41 mouse cellular contexts compared by ENCODE assay signal in genomic region chr10:130004104-130004503, GRCm38 (mm10). TPM values are rescaled to one million over a fixed set of nuclear protein-coding genes. Genes with fewer than 3 reads are reported as not detected.
"Had no signal": no experiment of that assay in that cellular context is flagged by ENCODE, and none has a peak within 500 bp of the region (broad histone marks: within the 10 kb centered on the region; RNA-seq: fewer than 3 reads in every experiment).

No protein-coding gene starts in this region.

RNA-seq across cellular contexts. Expression of gene Olfr820, which starts 8.3 kb away (rescaled TPM):
- total RNA-seq: heart, postnatal 10 days; heart, postnatal 14 days; heart, postnatal 25 days; heart, postnatal 36 days; heart, postnatal 4 days; hematopoietic stem cell, adult 5-6 weeks; hindbrain, postnatal 0 days; layer of hippocampus, adult 18-20 months; layer of hippocampus, adult 2 months; layer of hippocampus, adult 8-10 months; layer of hippocampus, postnatal 10 days; layer of hippocampus, postnatal 14 days; layer of hippocampus, postnatal 25 days; layer of hippocampus, postnatal 36 days; left cerebral cortex, adult 18-20 months; left cerebral cortex, adult 2 months; left cerebral cortex, adult 8-10 months had no signal
- polyA plus RNA-seq: heart, embryonic 12.5 days; heart, embryonic 13.5 days; heart, embryonic 14.5 days; heart, embryonic 15.5 days; heart, embryonic 16.5 days; heart, postnatal 0 days; hindbrain, embryonic 10.5 days; hindbrain, embryonic 11.5 days; hindbrain, embryonic 12.5 days; hindbrain, embryonic 13.5 days; hindbrain, embryonic 14.5 days; hindbrain, embryonic 15.5 days; hindbrain, embryonic 16.5 days; hindbrain, postnatal 0 days; inflammation-experienced regulatory T-cells, adult 6 months; intestine, embryonic 14.5 days; intestine, embryonic 15.5 days; intestine, embryonic 16.5 days; intestine, postnatal 0 days; kidney, adult 2 months; kidney, embryonic 14.5 days; kidney, embryonic 15.5 days; kidney, embryonic 16.5 days; kidney, postnatal 0 days; large intestine, adult 2 months had no signal

RNA-seq across cellular contexts. Expression of gene Gm10310, which starts 19.2 kb away (rescaled TPM):
- total RNA-seq: heart, postnatal 10 days; heart, postnatal 14 days; heart, postnatal 25 days; heart, postnatal 36 days; heart, postnatal 4 days; hematopoietic stem cell, adult 5-6 weeks; hindbrain, postnatal 0 days; layer of hippocampus, adult 18-20 months; layer of hippocampus, adult 2 months; layer of hippocampus, adult 8-10 months; layer of hippocampus, postnatal 10 days; layer of hippocampus, postnatal 14 days; layer of hippocampus, postnatal 25 days; layer of hippocampus, postnatal 36 days; left cerebral cortex, adult 18-20 months; left cerebral cortex, adult 2 months; left cerebral cortex, adult 8-10 months had no signal
- polyA plus RNA-seq: heart, embryonic 12.5 days; heart, embryonic 13.5 days; heart, embryonic 14.5 days; heart, embryonic 15.5 days; heart, embryonic 16.5 days; heart, postnatal 0 days; hindbrain, embryonic 10.5 days; hindbrain, embryonic 11.5 days; hindbrain, embryonic 12.5 days; hindbrain, embryonic 13.5 days; hindbrain, embryonic 14.5 days; hindbrain, embryonic 15.5 days; hindbrain, embryonic 16.5 days; hindbrain, postnatal 0 days; intestine, embryonic 14.5 days; intestine, embryonic 15.5 days; intestine, embryonic 16.5 days; intestine, postnatal 0 days; kidney, adult 2 months; kidney, embryonic 14.5 days; kidney, embryonic 15.5 days; kidney, embryonic 16.5 days; kidney, postnatal 0 days; large intestine, adult 2 months had no signal

RNA-seq across cellular contexts. Expression of gene Olfr821, which starts 26.0 kb away (rescaled TPM):
- total RNA-seq: heart, postnatal 10 days; heart, postnatal 14 days; heart, postnatal 25 days; heart, postnatal 36 days; heart, postnatal 4 days; hematopoietic stem cell, adult 5-6 weeks; hindbrain, postnatal 0 days; layer of hippocampus, adult 18-20 months; layer of hippocampus, adult 2 months; layer of hippocampus, postnatal 10 days; layer of hippocampus, postnatal 14 days; layer of hippocampus, postnatal 25 days; layer of hippocampus, postnatal 36 days; left cerebral cortex, adult 18-20 months; left cerebral cortex, adult 2 months; left cerebral cortex, adult 8-10 months had no signal
- polyA plus RNA-seq: heart, embryonic 12.5 days; heart, embryonic 13.5 days; heart, embryonic 14.5 days; heart, embryonic 15.5 days; heart, embryonic 16.5 days; heart, postnatal 0 days; hindbrain, embryonic 10.5 days; hindbrain, embryonic 11.5 days; hindbrain, embryonic 12.5 days; hindbrain, embryonic 13.5 days; hindbrain, embryonic 14.5 days; hindbrain, embryonic 15.5 days; hindbrain, embryonic 16.5 days; hindbrain, postnatal 0 days; inflammation-experienced regulatory T-cells, adult 6 months; intestine, embryonic 14.5 days; intestine, embryonic 15.5 days; intestine, embryonic 16.5 days; intestine, postnatal 0 days; kidney, adult 2 months; kidney, embryonic 14.5 days; kidney, embryonic 15.5 days; kidney, embryonic 16.5 days; kidney, postnatal 0 days; large intestine, adult 2 months had no signal

RNA-seq across cellular contexts. Expression of gene Olfr247, which starts 28.2 kb away (rescaled TPM):
- total RNA-seq: heart, postnatal 10 days; heart, postnatal 14 days; heart, postnatal 25 days; heart, postnatal 36 days; heart, postnatal 4 days; hematopoietic stem cell, adult 5-6 weeks; hindbrain, postnatal 0 days; layer of hippocampus, adult 18-20 months; layer of hippocampus, adult 2 months; layer of hippocampus, adult 8-10 months; layer of hippocampus, postnatal 10 days; layer of hippocampus, postnatal 14 days; layer of hippocampus, postnatal 25 days; layer of hippocampus, postnatal 36 days; left cerebral cortex, adult 18-20 months; left cerebral cortex, adult 2 months; left cerebral cortex, adult 8-10 months had no signal
- polyA plus RNA-seq: heart, embryonic 12.5 days; heart, embryonic 13.5 days; heart, embryonic 14.5 days; heart, embryonic 15.5 days; heart, embryonic 16.5 days; heart, postnatal 0 days; hindbrain, embryonic 10.5 days; hindbrain, embryonic 11.5 days; hindbrain, embryonic 12.5 days; hindbrain, embryonic 13.5 days; hindbrain, embryonic 14.5 days; hindbrain, embryonic 15.5 days; hindbrain, embryonic 16.5 days; hindbrain, postnatal 0 days; inflammation-experienced regulatory T-cells, adult 6 months; intestine, embryonic 14.5 days; intestine, embryonic 15.5 days; intestine, embryonic 16.5 days; intestine, postnatal 0 days; kidney, adult 2 months; kidney, embryonic 14.5 days; kidney, embryonic 15.5 days; kidney, embryonic 16.5 days; kidney, postnatal 0 days; large intestine, adult 2 months had no signal

RNA-seq across cellular contexts. Expression of gene Olfr819, which starts 37.0 kb away (rescaled TPM):
- total RNA-seq: heart, postnatal 10 days; heart, postnatal 14 days; heart, postnatal 25 days; heart, postnatal 36 days; heart, postnatal 4 days; hematopoietic stem cell, adult 5-6 weeks; hindbrain, postnatal 0 days; layer of hippocampus, adult 18-20 months; layer of hippocampus, adult 2 months; layer of hippocampus, adult 8-10 months; layer of hippocampus, postnatal 10 days; layer of hippocampus, postnatal 14 days; layer of hippocampus, postnatal 25 days; layer of hippocampus, postnatal 36 days; left cerebral cortex, adult 18-20 months; left cerebral cortex, adult 2 months; left cerebral cortex, adult 8-10 months had no signal
- polyA plus RNA-seq: heart, embryonic 12.5 days; heart, embryonic 13.5 days; heart, embryonic 14.5 days; heart, embryonic 15.5 days; heart, embryonic 16.5 days; heart, postnatal 0 days; hindbrain, embryonic 10.5 days; hindbrain, embryonic 11.5 days; hindbrain, embryonic 12.5 days; hindbrain, embryonic 13.5 days; hindbrain, embryonic 14.5 days; hindbrain, embryonic 15.5 days; hindbrain, embryonic 16.5 days; hindbrain, postnatal 0 days; inflammation-experienced regulatory T-cells, adult 6 months; intestine, embryonic 14.5 days; intestine, embryonic 15.5 days; intestine, embryonic 16.5 days; intestine, postnatal 0 days; kidney, adult 2 months; kidney, embryonic 14.5 days; kidney, embryonic 15.5 days; kidney, embryonic 16.5 days; kidney, postnatal 0 days; large intestine, adult 2 months had no signal
